Mouse (Mus musculus): ENCODE results near the gene Elovl6. TPM values are rescaled to one million over a fixed set of nuclear protein-coding genes. Genes with fewer than 3 reads are reported as not detected.

Gene Elovl6
- polyA plus RNA-seq, 1 experiment from 2014 or later, result 34.6 TPM

- peak; percentile 80; the same call in 1 of the 2 replicates for ATAC-seq (ENCODE audit: low FRiP score)
These were observed 108.3 kb downstream of the Elovl6 start for GRCm38 (mm10) chr3:129640211-129641000.

GRCm38 (mm10) chr3:129641621-129642020, 109.5 kb downstream of the Elovl6 start:
- 88% methylated on average over 7 of the region's 7 CpGs for WGBS
- no peak overlapping the region for H3K27ac ChIP-seq

More at GRCm38 (mm10) chr3:129640211-129641000, 108.3 kb downstream of the Elovl6 start:
- Histone ChIP-seq H3K27me3 (no peaks in the 10 kb centered on the region), H3K36me3 (replicated peaks) (0 out of 2 replicates have a peak, but pooled peaks cover 10% of the 10 kb centered on the region), H3K4me3 (replicated peaks) (no peak overlapping the region), H3K9ac (no peak overlapping the region), H3K9me3 (no peaks in the 10 kb centered on the region), H3K4me1 (peaks cover 17% of the 10 kb centered on the region), H3K4me2 (no peak overlapping the region), H3K27ac (no peak overlapping the region)
- WGBS, result 59% methylated on average over 10 of the region's 10 CpGs

GRCm38 (mm10) chr3:129645409-129645808, 113.3 kb downstream of the Elovl6 start:
- H3K9me3 ChIP-seq, result no peaks in the 10 kb centered on the region
- H3K27ac ChIP-seq, result no peak overlapping the region
- ATAC-seq (ENCODE audit: low FRiP score), result no peak
- WGBS, result 84% methylated on average over 3 of the region's 3 CpGs
- H3K36me3 ChIP-seq (replicated peaks), result no peaks in the 10 kb centered on the region
- no peaks in the 10 kb centered on the region for H3K27me3 ChIP-seq
- no peak overlapping the region for H3K4me3 ChIP-seq (replicated peaks)
- H3K9ac ChIP-seq, result no peak overlapping the region
- H3K4me2 ChIP-seq, result no peak overlapping the region
- H3K4me1 ChIP-seq, result peaks cover 14% of the 10 kb centered on the region; the same call in 1 of the 2 replicates

More at GRCm38 (mm10) chr3:129641621-129642020, 109.5 kb downstream of the Elovl6 start:
- H3K4me2 ChIP-seq, result no peak overlapping the region
- no peak overlapping the region for H3K4me3 ChIP-seq (replicated peaks)
- H3K27me3 ChIP-seq, result no peaks in the 10 kb centered on the region
- H3K9me3 ChIP-seq, result no peaks in the 10 kb centered on the region
- peaks cover 17% of the 10 kb centered on the region for H3K4me1 ChIP-seq
- H3K9ac ChIP-seq, result no peak overlapping the region
- 0 out of 2 replicates have a peak, but pooled peaks cover 10% of the 10 kb centered on the region for H3K36me3 ChIP-seq (replicated peaks)
- no peak for ATAC-seq (ENCODE audit: low FRiP score)

GRCm38 (mm10) chr3:129646781-129647180, 114.6 kb downstream of the Elovl6 start:
- Histone ChIP-seq H3K27ac (no peak overlapping the region), H3K36me3 (replicated peaks) (no peaks in the 10 kb centered on the region), H3K4me3 (replicated peaks) (no peak overlapping the region), H3K4me1 (0 out of 2 replicates have a peak, but pooled peaks cover 9% of the 10 kb centered on the region), H3K27me3 (no peaks in the 10 kb centered on the region), H3K9me3 (no peaks in the 10 kb centered on the region), H3K4me2 (no peak overlapping the region), H3K9ac (no peak overlapping the region)
- no peak for ATAC-seq (ENCODE audit: low FRiP score)
- WGBS, result 80% methylated on average over 5 of the region's 5 CpGs

- Histone ChIP-seq H3K9me3 (no peaks in the 10 kb centered on the region), H3K4me3 (replicated peaks) (no peak overlapping the region), H3K9ac (no peak overlapping the region), H3K4me1 (0 out of 2 replicates have a peak, but pooled peaks cover 9% of the 10 kb centered on the region), H3K36me3 (replicated peaks) (no peaks in the 10 kb centered on the region), H3K27me3 (no peaks in the 10 kb centered on the region), H3K4me2 (no peak overlapping the region), H3K27ac (no peak overlapping the region)
- ATAC-seq (ENCODE audit: low FRiP score), result no peak
- WGBS, result 74% methylated on average over 10 of the region's 10 CpGs
These were observed 115.2 kb downstream of the Elovl6 start for GRCm38 (mm10) chr3:129647312-129647711.

- H3K4me2 ChIP-seq, result no peak overlapping the region
- H3K9me3 ChIP-seq, result no peaks in the 10 kb centered on the region
- no peak overlapping the region for H3K4me3 ChIP-seq (replicated peaks)
- H3K9ac ChIP-seq, result no peak overlapping the region
- no peaks in the 10 kb centered on the region for H3K36me3 ChIP-seq (replicated peaks)
- whole genome bisulfite sequencing, result 79% methylated on average over 5 of the region's 5 CpGs
- no peak for ATAC-seq (ENCODE audit: low FRiP score)
- H3K4me1 ChIP-seq, result 0 out of 2 replicates have a peak, but pooled peaks cover 4% of the 10 kb centered on the region
- H3K27ac ChIP-seq, result no peak overlapping the region
- no peaks in the 10 kb centered on the region for H3K27me3 ChIP-seq
These were observed 116.4 kb downstream of the Elovl6 start for GRCm38 (mm10) chr3:129648598-129648997.

GRCm38 (mm10) chr3:129649586-129650292, 117.6 kb downstream of the Elovl6 start:
- Histone ChIP-seq H3K27me3 (no peaks in the 10 kb centered on the region), H3K4me2 (no peak overlapping the region), H3K9me3 (no peaks in the 10 kb centered on the region), H3K27ac (no peak overlapping the region), H3K9ac (no peak overlapping the region), H3K4me1 (0 out of 2 replicates have a peak, but pooled peaks cover 4% of the 10 kb centered on the region), H3K4me3 (replicated peaks) (no peak overlapping the region), H3K36me3 (replicated peaks) (no peaks in the 10 kb centered on the region)
- WGBS, result 61% methylated on average over 8 of the region's 8 CpGs
- 0 out of 2 replicates have a peak, but pooled peaks have one; percentile 30 for ATAC-seq (ENCODE audit: low FRiP score)

GRCm38 (mm10) chr3:129650293-129650612, 118.1 kb downstream of the Elovl6 start:
- no peak for ATAC-seq (ENCODE audit: low FRiP score)
- Histone ChIP-seq H3K4me3 (replicated peaks) (no peak overlapping the region), H3K4me1 (0 out of 2 replicates have a peak, but pooled peaks cover 4% of the 10 kb centered on the region), H3K4me2 (no peak overlapping the region), H3K9ac (no peak overlapping the region), H3K27me3 (no peaks in the 10 kb centered on the region), H3K9me3 (no peaks in the 10 kb centered on the region), H3K36me3 (replicated peaks) (no peaks in the 10 kb centered on the region), H3K27ac (no peak overlapping the region)

- whole genome bisulfite sequencing, result 0% methylated on average over 1 of the region's 1 CpGs
- 0 out of 2 replicates have a peak, but pooled peaks cover 4% of the 10 kb centered on the region for H3K4me1 ChIP-seq
- no peak overlapping the region for H3K27ac ChIP-seq
- no peak for ATAC-seq (ENCODE audit: low FRiP score)
- no peaks in the 10 kb centered on the region for H3K9me3 ChIP-seq
- no peak overlapping the region for H3K4me2 ChIP-seq
- no peaks in the 10 kb centered on the region for H3K36me3 ChIP-seq (replicated peaks)
- H3K4me3 ChIP-seq (replicated peaks), result no peak overlapping the region
- no peaks in the 10 kb centered on the region for H3K27me3 ChIP-seq
- H3K9ac ChIP-seq, result no peak overlapping the region
These were observed 118.8 kb downstream of the Elovl6 start for GRCm38 (mm10) chr3:129650931-129651330.

GRCm38 (mm10) chr3:129651765-129652164, 119.6 kb downstream of the Elovl6 start:
- no peaks in the 10 kb centered on the region for H3K27me3 ChIP-seq
- H3K36me3 ChIP-seq (replicated peaks), result no peaks in the 10 kb centered on the region
- no peak for ATAC-seq (ENCODE audit: low FRiP score)
- no peak overlapping the region for H3K27ac ChIP-seq
- H3K4me1 ChIP-seq, result 0 out of 2 replicates have a peak, but pooled peaks cover 4% of the 10 kb centered on the region
- WGBS, result 89% methylated on average over 8 of the region's 8 CpGs
- no peak overlapping the region for H3K4me2 ChIP-seq
- no peak overlapping the region for H3K4me3 ChIP-seq (replicated peaks)
- no peak overlapping the region for H3K9ac ChIP-seq
- no peaks in the 10 kb centered on the region for H3K9me3 ChIP-seq

GRCm38 (mm10) chr3:129652476-129652875, 120.3 kb downstream of the Elovl6 start:
- Histone ChIP-seq H3K27ac (no peak overlapping the region), H3K36me3 (replicated peaks) (no peaks in the 10 kb centered on the region), H3K9ac (no peak overlapping the region), H3K4me3 (replicated peaks) (no peak overlapping the region), H3K9me3 (no peaks in the 10 kb centered on the region), H3K4me1 (0 out of 2 replicates have a peak, but pooled peaks cover 4% of the 10 kb centered on the region), H3K4me2 (no peak overlapping the region), H3K27me3 (no peaks in the 10 kb centered on the region)
- 86% methylated on average over 4 of the region's 4 CpGs for WGBS
- no peak for ATAC-seq (ENCODE audit: low FRiP score)

GRCm38 (mm10) chr3:129656540-129656939, 124.4 kb downstream of the Elovl6 start:
- H3K4me1 ChIP-seq, result no peaks in the 10 kb centered on the region
- no peaks in the 10 kb centered on the region for H3K36me3 ChIP-seq (replicated peaks)
- ATAC-seq (ENCODE audit: low FRiP score), result no peak
- H3K4me2 ChIP-seq, result no peak overlapping the region
- WGBS, result 78% methylated on average over 4 of the region's 4 CpGs
- no peak overlapping the region for H3K27ac ChIP-seq
- H3K27me3 ChIP-seq, result no peaks in the 10 kb centered on the region
- no peak overlapping the region for H3K4me3 ChIP-seq (replicated peaks)
- H3K9me3 ChIP-seq, result no peaks in the 10 kb centered on the region
- H3K9ac ChIP-seq, result no peak overlapping the region

Data from forebrain, embryonic 12.5 days (tissue).